Comparison of ENCODE assay signal across 22 mouse cellular contexts in the genomic region with DNA sequence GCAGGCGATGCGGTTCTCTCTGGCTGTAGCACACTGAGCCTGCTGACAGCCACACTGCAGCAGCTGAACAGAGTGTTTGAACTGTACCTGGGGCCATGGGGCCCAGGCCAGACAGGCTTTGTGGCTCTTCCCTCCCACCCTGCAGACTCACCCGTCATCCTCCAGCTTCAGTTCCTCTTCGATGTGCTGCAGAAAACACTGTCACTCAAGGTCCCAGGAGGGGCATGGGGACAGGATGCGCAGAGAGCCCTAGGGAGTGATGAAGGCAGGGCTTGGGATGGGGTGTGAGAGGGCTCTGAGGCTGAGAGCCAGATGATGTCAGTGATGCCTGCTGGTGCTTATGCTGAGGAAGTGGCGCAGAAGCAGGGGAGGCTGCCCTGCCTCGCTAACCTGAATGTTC. TPM values are rescaled to one million over a fixed set of nuclear protein-coding genes. Genes with fewer than 3 reads are reported as not detected.
DNase-seq lines count a peak whose midpoint lies in the region; ATAC-seq and TF ChIP-seq lines count a peak whose summit lies in the region.
"Had no signal": no experiment of that assay in that cellular context is flagged by ENCODE, and none has a peak within 500 bp of the region (broad histone marks: within the 10 kb centered on the region; RNA-seq: fewer than 3 reads in every experiment).

No protein-coding gene starts in this region.

- peaks cover 5% of the 10 kb centered on the region for H3K36me3 ChIP-seq in heart, embryonic 11.5 days (ENCODE audit: control insufficient read depth, insufficient read depth, low read length)
- H3K36me3 ChIP-seq in megakaryocyte, embryonic 14.5 days (replicated peaks; ENCODE audit: low read length), result peaks cover 53% of the 10 kb centered on the region
- H3K36me3 ChIP-seq in spleen, adult 2 months (ENCODE audit: control insufficient read depth, insufficient read depth, low read length), result peaks cover 12% of the 10 kb centered on the region
- H3K36me3 ChIP-seq in forebrain, postnatal 0 days (ENCODE audit: insufficient read depth), result peaks cover 41% of the 10 kb centered on the region

- H3K27ac ChIP-seq in heart, embryonic 11.5 days (ENCODE audit: low read depth, low read length), result no peak overlapping the region
- H3K27ac ChIP-seq in spleen, adult 2 months (ENCODE audit: insufficient read depth, low read length), result peak overlapping the region; percentile 45
- H3K27ac ChIP-seq in forebrain, postnatal 0 days (ENCODE audit: low read depth, low read length), result no peak overlapping the region
- H3K27ac ChIP-seq: forebrain, embryonic 10.5 days; gastrocnemius, adult 2 months; hindbrain, embryonic 12.5 days; liver, embryonic 12.5 days; lung, embryonic 15.5 days; neural tube, embryonic 15.5 days had no signal

- no peak overlapping the region for H3K4me2 ChIP-seq in heart, embryonic 11.5 days
- H3K4me2 ChIP-seq in forebrain, postnatal 0 days (ENCODE audit: low read depth), result no peak overlapping the region
- H3K4me2 ChIP-seq: hindbrain, embryonic 12.5 days; liver, embryonic 12.5 days; lung, embryonic 15.5 days; neural tube, embryonic 15.5 days had no signal

- H3K27me3 ChIP-seq in heart, embryonic 11.5 days (ENCODE audit: control insufficient read depth, insufficient read depth, low read length), result no peaks in the 10 kb centered on the region
- H3K27me3 ChIP-seq in megakaryocyte, embryonic 14.5 days (replicated peaks), result no peaks in the 10 kb centered on the region
- no peaks in the 10 kb centered on the region for H3K27me3 ChIP-seq in spleen, adult 2 months (ENCODE audit: control insufficient read depth, insufficient read depth, low read length)
- no peaks in the 10 kb centered on the region for H3K27me3 ChIP-seq in forebrain, postnatal 0 days (ENCODE audit: insufficient read depth, low read length)
- H3K27me3 ChIP-seq: hindbrain, embryonic 12.5 days; liver, embryonic 12.5 days; lung, embryonic 15.5 days; neural tube, embryonic 15.5 days had no signal

- no peak for TF ChIP-seq POLR2A in spleen, adult 2 months (IDR thresholded peaks at IDR 0.05; ENCODE audit: low read depth, low read length)

- TF ChIP-seq CTCF in spleen, adult 2 months (IDR thresholded peaks at IDR 0.05; ENCODE audit: extremely low read depth, insufficient read depth, insufficient read length, insufficient replicate concordance), result no peak
- no peak for TF ChIP-seq CTCF in forebrain, postnatal 0 days (IDR thresholded peaks at IDR 0.05; ENCODE audit: low read depth)

- no peaks in the 10 kb centered on the region for H3K9me3 ChIP-seq in heart, embryonic 11.5 days (replicated peaks; ENCODE audit: control insufficient read depth, low read length)
- no peaks in the 10 kb centered on the region for H3K9me3 ChIP-seq in megakaryocyte, embryonic 14.5 days
- H3K9me3 ChIP-seq in forebrain, postnatal 0 days (ENCODE audit: low read length), result no peaks in the 10 kb centered on the region
- H3K9me3 ChIP-seq: forebrain, embryonic 10.5 days; hindbrain, embryonic 12.5 days; liver, embryonic 12.5 days; lung, embryonic 15.5 days; neural tube, embryonic 15.5 days had no signal

- no peak overlapping the region for H3K9ac ChIP-seq in heart, embryonic 11.5 days (ENCODE audit: low read depth, low read length)
- H3K9ac ChIP-seq in forebrain, postnatal 0 days, result no peak overlapping the region
- H3K9ac ChIP-seq: hindbrain, embryonic 12.5 days; liver, embryonic 12.5 days; lung, embryonic 15.5 days; neural tube, embryonic 15.5 days had no signal

- DNase-seq in heart, postnatal 4 days, result peak; percentile 27
- peak; percentile 33 for DNase-seq in T-cell, adult 2 months (ENCODE audit: low spot score)
- DNase-seq in spleen, adult 2 months (ENCODE audit: low read depth in 1 of 2, low spot score in 2 of 2), result peak; percentile 71 to 86
- DNase-seq in cerebellum, adult 9-11 months, result no peak
- DNase-seq in forebrain, postnatal 0 days, result no peak
- DNase-seq: adrenal gland, postnatal 14 days; cerebellum, postnatal 14 days; embryo, embryonic 11 days; gastrocnemius, adult 2 months; heart, postnatal 10 days; kidney, postnatal 4 days; layer of hippocampus, adult 9-11 months; right cerebral cortex, postnatal 25 days; thymus, postnatal 25 days had no signal

- no peak for ATAC-seq in heart, embryonic 11.5 days (replicated peaks; ENCODE audit: insufficient number of reproducible peaks, low FRiP score, low TSS enrichment)
- no peak for ATAC-seq in megakaryocyte, adult 5-6 weeks (ENCODE audit: poor library complexity, severe bottlenecking)
- no peak for ATAC-seq in forebrain, postnatal 0 days
- ATAC-seq: liver, embryonic 12.5 days had no signal

- WGBS in heart, embryonic 11.5 days (ENCODE audit: insufficient replicate concordance), result 87% methylated on average over 7 of the region's 7 CpGs
- 52% methylated on average over 7 of the region's 7 CpGs for WGBS in spleen, adult 2 months
- 90% methylated on average over 7 of the region's 7 CpGs for WGBS in forebrain, postnatal 0 days

- peaks cover 11% of the 10 kb centered on the region; the same call in 1 of the 2 replicates for H3K4me1 ChIP-seq in heart, embryonic 11.5 days (ENCODE audit: control insufficient read depth, insufficient read depth, low read length)
- peaks cover 16% of the 10 kb centered on the region for H3K4me1 ChIP-seq in megakaryocyte, embryonic 14.5 days
- peaks cover 3% of the 10 kb centered on the region; the same call in 1 of the 2 replicates for H3K4me1 ChIP-seq in spleen, adult 2 months (ENCODE audit: control insufficient read depth, insufficient read depth, insufficient read length)
- peaks cover 4% of the 10 kb centered on the region for H3K4me1 ChIP-seq in forebrain, postnatal 0 days (ENCODE audit: insufficient read depth)

- H3K4me3 ChIP-seq in heart, embryonic 11.5 days (ENCODE audit: low read depth, low read length), result no peak overlapping the region
- H3K4me3 ChIP-seq in megakaryocyte, embryonic 14.5 days (replicated peaks), result peak overlapping the region; percentile 38
- H3K4me3 ChIP-seq in spleen, adult 2 months (ENCODE audit: extremely low read depth, insufficient read depth, insufficient read length), result no peak overlapping the region
- H3K4me3 ChIP-seq in forebrain, postnatal 0 days (ENCODE audit: low read depth, low read length), result no peak overlapping the region
- H3K4me3 ChIP-seq: forebrain, embryonic 10.5 days; gastrocnemius, adult 2 months; hindbrain, embryonic 12.5 days; liver, embryonic 12.5 days; lung, embryonic 15.5 days; neural tube, embryonic 15.5 days had no signal

RNA-seq across cellular contexts. Expression of a gene that starts 3.4 kb away (rescaled TPM):
- total RNA-seq in heart, postnatal 4 days (2021), result 10 to 100 TPM; 15.7 to 16.7 TPM
- 9.1 and 11.6 TPM in 2 replicates for polyA plus RNA-seq in heart, embryonic 11.5 days (2014; fragmentation: Nextera tagmentation; extraction: Ambion mirVana)
- polyA plus RNA-seq in megakaryocyte, embryonic 14.5 days (2012; ENCODE audit: insufficient read depth, low replicate concordance), result 35.7 and 52.7 TPM in 2 replicates
- total RNA-seq in megakaryocyte, adult 5-6 weeks (2015), result 9.5 and 10.7 TPM in 2 replicates
- 17.2 and 20.5 TPM in 2 replicates for total RNA-seq in megakaryocyte, adult 5-6 weeks (2017)
- polyA plus RNA-seq in spleen, adult 2 months (2012; rRNA removed), result 73.8 and 77.3 TPM in 2 replicates
- total RNA-seq in forebrain, postnatal 0 days (2014; rRNA removed), result 25.8 and 34.7 TPM in 2 replicates
- 12.1 and 14.3 TPM in 2 replicates for polyA plus RNA-seq in forebrain, postnatal 0 days (2015; fragmentation: Nextera tagmentation; extraction: Ambion mirVana)

RNA-seq across cellular contexts. Expression of a gene that starts 17.8 kb away (rescaled TPM):
- total RNA-seq in heart, postnatal 4 days (2021), result 10 to 100 TPM in 1 of 2 experiments, 1 to 10 TPM in 1; 10.0 to 10.3 TPM
- 4.0 and 4.8 TPM in 2 replicates for polyA plus RNA-seq in heart, embryonic 11.5 days (2014; fragmentation: Nextera tagmentation; extraction: Ambion mirVana)
- 2.3 and 2.4 TPM in 2 replicates for polyA plus RNA-seq in megakaryocyte, embryonic 14.5 days (2012; ENCODE audit: insufficient read depth, low replicate concordance)
- total RNA-seq in megakaryocyte, adult 5-6 weeks (2015), result not detected in 2 replicates
- total RNA-seq in megakaryocyte, adult 5-6 weeks (2017), result not detected in 2 replicates
- polyA plus RNA-seq in spleen, adult 2 months (2012; rRNA removed), result 2.9 TPM in 2 replicates
- 24.5 and 26.6 TPM in 2 replicates for total RNA-seq in forebrain, postnatal 0 days (2014; rRNA removed)
- 19.6 and 24.8 TPM in 2 replicates for polyA plus RNA-seq in forebrain, postnatal 0 days (2015; fragmentation: Nextera tagmentation; extraction: Ambion mirVana)

RNA-seq across cellular contexts. Expression of a gene that starts 18.4 kb away (rescaled TPM):
- 100 to 1,000 TPM; 196 to 210 TPM for total RNA-seq in heart, postnatal 4 days (2021)
- polyA plus RNA-seq in heart, embryonic 11.5 days (2014; fragmentation: Nextera tagmentation; extraction: Ambion mirVana), result 98.8 and 102 TPM in 2 replicates
- polyA plus RNA-seq in megakaryocyte, embryonic 14.5 days (2012; ENCODE audit: insufficient read depth, low replicate concordance), result 8.6 and 12.9 TPM in 2 replicates
- not detected in 2 replicates for total RNA-seq in megakaryocyte, adult 5-6 weeks (2015)
- not detected in 2 replicates for total RNA-seq in megakaryocyte, adult 5-6 weeks (2017)
- polyA plus RNA-seq in spleen, adult 2 months (2012; rRNA removed), result 7.8 and 7.9 TPM in 2 replicates
- 28.4 and 43.7 TPM in 2 replicates for total RNA-seq in forebrain, postnatal 0 days (2014; rRNA removed)
- 18.7 and 22.9 TPM in 2 replicates for polyA plus RNA-seq in forebrain, postnatal 0 days (2015; fragmentation: Nextera tagmentation; extraction: Ambion mirVana)

RNA-seq across cellular contexts. Expression of a gene that starts 21.4 kb away (rescaled TPM):
- total RNA-seq in heart, postnatal 4 days (2021), result 100 to 1,000 TPM; 121 to 125 TPM
- polyA plus RNA-seq in heart, embryonic 11.5 days (2014; fragmentation: Nextera tagmentation; extraction: Ambion mirVana), result 13.3 and 14.2 TPM in 2 replicates
- 1.9 TPM in 1 of 2 replicates, not detected in the other for polyA plus RNA-seq in megakaryocyte, embryonic 14.5 days (2012; ENCODE audit: insufficient read depth, low replicate concordance)
- 0.05 TPM in 1 of 2 replicates, not detected in the other for total RNA-seq in megakaryocyte, adult 5-6 weeks (2015)
- not detected in 2 replicates for total RNA-seq in megakaryocyte, adult 5-6 weeks (2017)
- 3.9 and 4.5 TPM in 2 replicates for polyA plus RNA-seq in spleen, adult 2 months (2012; rRNA removed)
- total RNA-seq in forebrain, postnatal 0 days (2014; rRNA removed), result 101 and 120 TPM in 2 replicates
- 56.0 and 73.0 TPM in 2 replicates for polyA plus RNA-seq in forebrain, postnatal 0 days (2015; fragmentation: Nextera tagmentation; extraction: Ambion mirVana)

RNA-seq across cellular contexts. Expression of a gene that starts 45.3 kb away (rescaled TPM):
- total RNA-seq in heart, postnatal 4 days (2021), result 1 to 10 TPM in 1 of 2 experiments, under 1 TPM in 1; 0.55 to 1.1 TPM
- polyA plus RNA-seq in heart, embryonic 11.5 days (2014; fragmentation: Nextera tagmentation; extraction: Ambion mirVana), result 0.14 and 0.54 TPM in 2 replicates
- polyA plus RNA-seq in megakaryocyte, embryonic 14.5 days (2012; ENCODE audit: insufficient read depth, low replicate concordance), result 1.7 TPM in 1 of 2 replicates, not detected in the other
- 0.11 TPM in 1 of 2 replicates, not detected in the other for total RNA-seq in megakaryocyte, adult 5-6 weeks (2015)
- 0.15 TPM in 1 of 2 replicates, not detected in the other for total RNA-seq in megakaryocyte, adult 5-6 weeks (2017)
- polyA plus RNA-seq in spleen, adult 2 months (2012; rRNA removed), result 2.6 and 3.6 TPM in 2 replicates
- 54.8 and 58.0 TPM in 2 replicates for total RNA-seq in forebrain, postnatal 0 days (2014; rRNA removed)
- polyA plus RNA-seq in forebrain, postnatal 0 days (2015; fragmentation: Nextera tagmentation; extraction: Ambion mirVana), result 61.2 and 70.8 TPM in 2 replicates
- total RNA-seq: gastrocnemius, adult 2 months had no signal

Comparison
In these comparisons a context has a peak if more than half of its experiments do, and no peak if none do; other contexts are left out.
1. DNase-seq: peak in heart, postnatal 4 days (single experiment), T-cell, adult 2 months (single experiment) and spleen, adult 2 months (2 of 2); none in cerebellum, adult 9-11 months (single experiment) and forebrain, postnatal 0 days (single experiment).